Mouse (Mus musculus): Measurements from ENCODE around the gene Nckipsd.
A peak's percentile ranks its signal among the peaks of the same experiment; 100 is the strongest.

Gene Nckipsd

GRCm38 (mm10) chr9:108808163-108808665 is at the start of gene Nckipsd:
Nckipsd (plus strand) TSS chr9:108808368.
- DNase-seq (ENCODE audit: extremely low spot score, low spot score) = peak; percentile 97

GRCm38 (mm10) chr9:108759121-108759520 is 49.0 kb upstream of the Nckipsd start:
- DNase-seq (ENCODE audit: extremely low spot score, low spot score) = no peak

- peak; percentile 45 for DNase-seq (ENCODE audit: extremely low spot score, low spot score)
Measured at GRCm38 (mm10) chr9:108759805-108760204, 48.4 kb upstream of the Nckipsd start.

GRCm38 (mm10) chr9:108761561-108761960 is 46.6 kb upstream of the Nckipsd start:
- DNase-seq (ENCODE audit: extremely low spot score, low spot score) = no peak

- DNase-seq (ENCODE audit: extremely low spot score, low spot score) = no peak
Measured at GRCm38 (mm10) chr9:108764971-108765370, 43.2 kb upstream of the Nckipsd start.

GRCm38 (mm10) chr9:108776614-108777013 is 31.6 kb upstream of the Nckipsd start:
- DNase-seq (ENCODE audit: extremely low spot score, low spot score) = no peak

GRCm38 (mm10) chr9:108777276-108777675 is 30.9 kb upstream of the Nckipsd start:
- DNase-seq (ENCODE audit: extremely low spot score, low spot score) = no peak

- no peak for DNase-seq (ENCODE audit: extremely low spot score, low spot score)
Measured at GRCm38 (mm10) chr9:108780959-108781358, 27.2 kb upstream of the Nckipsd start.

GRCm38 (mm10) chr9:108781891-108782290 is 26.3 kb upstream of the Nckipsd start:
- no peak for DNase-seq (ENCODE audit: extremely low spot score, low spot score)

- DNase-seq (ENCODE audit: extremely low spot score, low spot score) = no peak
Measured at GRCm38 (mm10) chr9:108782836-108783547, 25.2 kb upstream of the Nckipsd start.

GRCm38 (mm10) chr9:108783548-108784463 is 24.4 kb upstream of the Nckipsd start, which contains the start of gene Ip6k2:
Ip6k2 (plus strand) TSS chr9:108783796.
- peak; percentile 99 for DNase-seq (ENCODE audit: extremely low spot score, low spot score)

GRCm38 (mm10) chr9:108785416-108785815 is 22.8 kb upstream of the Nckipsd start:
- peak; percentile 31 for DNase-seq (ENCODE audit: extremely low spot score, low spot score)

- DNase-seq (ENCODE audit: extremely low spot score, low spot score) = no peak
Measured at GRCm38 (mm10) chr9:108786494-108786893, 21.7 kb upstream of the Nckipsd start.

- DNase-seq (ENCODE audit: extremely low spot score, low spot score) = no peak
Measured at GRCm38 (mm10) chr9:108787080-108787479, 21.1 kb upstream of the Nckipsd start.

GRCm38 (mm10) chr9:108788713-108789112 is 19.5 kb upstream of the Nckipsd start:
- DNase-seq (ENCODE audit: extremely low spot score, low spot score) = no peak

GRCm38 (mm10) chr9:108792307-108792706 is 15.9 kb upstream of the Nckipsd start:
- no peak for DNase-seq (ENCODE audit: extremely low spot score, low spot score)

- no peak for DNase-seq (ENCODE audit: extremely low spot score, low spot score)
Measured at GRCm38 (mm10) chr9:108792730-108793129, 15.4 kb upstream of the Nckipsd start.

- no peak for DNase-seq (ENCODE audit: extremely low spot score, low spot score)
Measured at GRCm38 (mm10) chr9:108795281-108795680, 12.9 kb upstream of the Nckipsd start.

- DNase-seq (ENCODE audit: extremely low spot score, low spot score) = peak; percentile 25
Measured at GRCm38 (mm10) chr9:108795762-108796161, 12.4 kb upstream of the Nckipsd start.

GRCm38 (mm10) chr9:108796351-108796981 is 11.7 kb upstream of the Nckipsd start:
- no peak for DNase-seq (ENCODE audit: extremely low spot score, low spot score)

- no peak for DNase-seq (ENCODE audit: extremely low spot score, low spot score)
Measured at GRCm38 (mm10) chr9:108797477-108797876, 10.7 kb upstream of the Nckipsd start.
